Mouse (Mus musculus) MEL (cell line): ENCODE results near the gene Psmd11.

Experiments used
- BHLHE40 ChIP-seq: IDR thresholded peaks from 2 replicates; pipeline ENCODE4 v1.6.1; 2012; ENCODE audit warnings: low read depth, mild to moderate bottlenecking, inconsistent platforms, low read length, improper control_type of control experiment, borderline replicate concordance
- CTCF ChIP-seq, 3 experiments: IDR thresholded peaks in 2 of 3; conservative IDR thresholded peaks in 1 of 3; 2 replicates each; pipeline ENCODE4 v1.5.1; 2011 to 2012; ENCODE audit warnings: low read length in 3 of 3, low read depth in 2 of 3, mild to moderate bottlenecking in 2 of 3, improper control_type of control experiment in 1 of 3, inconsistent platforms in 1 of 3, mixed read lengths in 1 of 3, moderate library complexity in 1 of 3; ENCODE audit not compliant: control insufficient read depth in 1 of 3, insufficient read depth in 1 of 3, poor library complexity in 1 of 3, severe bottlenecking in 1 of 3
- E2F4 ChIP-seq: IDR thresholded peaks from 2 replicates; pipeline ENCODE4 v1.6.1; 2011; ENCODE audit warnings: low read depth, low read length, improper control_type of control experiment, borderline replicate concordance
- EP300 ChIP-seq, 2 experiments: IDR thresholded peaks; 2 replicates each; pipeline ENCODE4 v1.6.1; 2011; ENCODE audit warnings: improper control_type of control experiment in 2 of 2, low read length in 2 of 2, low read depth in 1 of 2, mild to moderate bottlenecking in 1 of 2
- HCFC1 ChIP-seq: IDR thresholded peaks from 2 replicates; pipeline ENCODE4 v1.6.1; 2012; ENCODE audit warnings: low read depth, mild to moderate bottlenecking, inconsistent platforms, low read length, improper control_type of control experiment, moderate library complexity
- MAX ChIP-seq: IDR thresholded peaks from 2 replicates; pipeline ENCODE4 v1.6.1; 2011; ENCODE audit warnings: low read length, improper control_type of control experiment
- MAZ ChIP-seq: IDR thresholded peaks from 2 replicates; pipeline ENCODE4 v1.6.1; 2012; ENCODE audit warnings: low read depth, mild to moderate bottlenecking, inconsistent platforms, low read length, improper control_type of control experiment
- MXI1 ChIP-seq: IDR thresholded peaks from 2 replicates; pipeline ENCODE4 v1.6.1; 2011; ENCODE audit warnings: mild to moderate bottlenecking, low read depth, low read length, improper control_type of control experiment
- POLR2A ChIP-seq, 2 experiments: IDR thresholded peaks; 2 replicates each; pipeline ENCODE4 v1.6.1; 2011 to 2012; ENCODE audit warnings: low read length in 2 of 2, mild to moderate bottlenecking in 2 of 2, control low read depth in 1 of 2, improper control_type of control experiment in 1 of 2, low read depth in 1 of 2, moderate library complexity in 1 of 2; ENCODE audit not compliant: control insufficient read depth in 1 of 2, insufficient read depth in 1 of 2, poor library complexity in 1 of 2
- RAD21 ChIP-seq: IDR thresholded peaks from 2 replicates; pipeline ENCODE4 v1.6.1; 2011; ENCODE audit warnings: mild to moderate bottlenecking, low read depth, low read length, improper control_type of control experiment
- SMC3 ChIP-seq: IDR thresholded peaks from 2 replicates; pipeline ENCODE4 v1.6.1; 2011; ENCODE audit warnings: low read depth, low read length, improper control_type of control experiment
- TCF12 ChIP-seq: IDR thresholded peaks from 2 replicates; pipeline ENCODE4 v1.6.1; 2014; ENCODE audit warnings: low read depth, mild to moderate bottlenecking, inconsistent platforms, low read length, improper control_type of control experiment, moderate library complexity

- TF ChIP-seq HCFC1 (no peak), BHLHE40 (no peak), E2F4 (no peak), MAX (no peak), TCF12 (no peak), MAZ (no peak), MXI1 (no peak), EP300 (IDR thresholded peaks at IDR 0.05; ENCODE audit: low read depth in 1 of 2, low read length in 2 of 2) (no peak), CTCF (IDR thresholded peaks at IDR 0.05 in 2 of 3, conservative IDR thresholded peaks at IDR 0.05 in 1 of 3; ENCODE audit: control insufficient read depth in 1 of 3, insufficient read depth in 1 of 3, low read depth in 2 of 3, low read length in 3 of 3, poor library complexity in 1 of 3, severe bottlenecking in 1 of 3) (no peak), SMC3 (no peak), POLR2A (IDR thresholded peaks at IDR 0.05; ENCODE audit: control insufficient read depth in 1 of 2, insufficient read depth in 1 of 2, low read depth in 1 of 2, low read length in 2 of 2, poor library complexity in 1 of 2) (no peak), RAD21 (no peak)
Observed at GRCm38 (mm10) chr11:80515346-80515745, 86.9 kb downstream of the Psmd11 start.
